Comparison of ENCODE assay signal across 25 mouse cellular contexts in the genomic region with DNA sequence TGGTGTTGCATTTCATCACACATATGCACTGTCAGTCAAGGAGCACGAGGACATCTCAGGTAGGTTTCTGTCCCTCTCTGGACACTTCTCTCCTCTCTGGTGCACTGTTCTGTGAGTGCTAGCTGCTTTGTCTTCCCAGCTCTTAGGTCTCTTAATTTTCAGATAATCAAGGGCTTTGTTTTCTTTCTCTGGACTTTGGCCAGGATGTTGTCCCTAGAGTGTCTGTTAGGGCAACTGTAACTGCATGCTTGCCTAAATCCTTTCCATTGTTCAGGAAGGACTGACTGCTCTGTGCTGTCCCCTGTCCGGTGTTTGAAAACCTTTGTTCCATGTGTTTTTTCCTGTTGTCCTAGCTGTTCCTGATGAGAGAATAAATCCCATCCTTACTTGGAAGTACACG. TPM values are rescaled to one million over a fixed set of nuclear protein-coding genes. Genes with fewer than 3 reads are reported as not detected.
A peak's percentile ranks its signal among the peaks of the same experiment; 100 is the strongest.
DNase-seq lines count a peak whose midpoint lies in the region; ATAC-seq lines count a peak whose summit lies in the region.
"Had no signal": no experiment of that assay in that cellular context is flagged by ENCODE, and none has a peak within 500 bp of the region (broad histone marks: within the 10 kb centered on the region; RNA-seq: fewer than 3 reads in every experiment).

No protein-coding gene starts in this region.

- DNase-seq in embryonic facial prominence, embryonic 14.5 days (ENCODE audit: low spot score), result peak; percentile 7
- DNase-seq in embryonic facial prominence, embryonic 10.5 days (ENCODE audit: low spot score), result no peak
- DNase-seq in heart, postnatal 4 days, result peak; percentile 8
- no peak for DNase-seq in heart, adult 11 months
- peak; percentile 78 for DNase-seq in retina, postnatal 1 day
- no peak for DNase-seq in retina, embryonic 14.5 days (ENCODE audit: low spot score)
- no peak for DNase-seq in cerebellum, adult 18-20 months
- DNase-seq: adrenal gland, adult 2 months; adrenal gland, postnatal 14 days; cerebellum, adult 11 months; cerebellum, adult 8-10 months; cerebellum, postnatal 10 days; cerebellum, postnatal 36 days; embryo, embryonic 11 days; forebrain, postnatal 0 days; gastrocnemius, adult 2 months; gastrocnemius, postnatal 25 days; heart, adult 2 months had no signal

- H3K36me3 ChIP-seq in embryonic facial prominence, embryonic 14.5 days (ENCODE audit: control insufficient read depth, insufficient read depth, low read length), result no peaks in the 10 kb centered on the region
- no peaks in the 10 kb centered on the region for H3K36me3 ChIP-seq in embryonic facial prominence, embryonic 10.5 days (replicated peaks)
- H3K36me3 ChIP-seq: embryonic facial prominence, embryonic 15.5 days; heart, embryonic 10.5 days; hindbrain, embryonic 10.5 days; hindbrain, embryonic 13.5 days; intestine, embryonic 15.5 days had no signal

- no peaks in the 10 kb centered on the region for H3K27me3 ChIP-seq in embryonic facial prominence, embryonic 14.5 days (replicated peaks; ENCODE audit: control insufficient read depth, insufficient read depth, low read length)
- H3K27me3 ChIP-seq in embryonic facial prominence, embryonic 10.5 days (replicated peaks; ENCODE audit: low read depth, poor library complexity, severe bottlenecking), result no peaks in the 10 kb centered on the region
- H3K27me3 ChIP-seq: embryonic facial prominence, embryonic 15.5 days; hindbrain, embryonic 13.5 days; intestine, embryonic 15.5 days had no signal

- H3K27ac ChIP-seq in embryonic facial prominence, embryonic 14.5 days (replicated peaks; ENCODE audit: low read depth, low read length), result no peak overlapping the region
- H3K27ac ChIP-seq in embryonic facial prominence, embryonic 10.5 days (replicated peaks), result no peak overlapping the region
- H3K27ac ChIP-seq: embryonic facial prominence, embryonic 15.5 days; gastrocnemius, adult 2 months; heart, adult 2 months; heart, embryonic 10.5 days; hindbrain, embryonic 10.5 days; hindbrain, embryonic 13.5 days; intestine, embryonic 15.5 days had no signal

- H3K9ac ChIP-seq in embryonic facial prominence, embryonic 14.5 days (ENCODE audit: low read depth, low read length), result no peak overlapping the region
- H3K9ac ChIP-seq: embryonic facial prominence, embryonic 15.5 days; forebrain, postnatal 0 days; hindbrain, embryonic 13.5 days; intestine, embryonic 15.5 days had no signal

- WGBS in embryonic facial prominence, embryonic 14.5 days, result 41% methylated on average over 3 of the region's 3 CpGs
- 57% methylated on average over 3 of the region's 3 CpGs for WGBS in embryonic facial prominence, embryonic 10.5 days

- no peaks in the 10 kb centered on the region for H3K4me1 ChIP-seq in embryonic facial prominence, embryonic 14.5 days (ENCODE audit: control insufficient read depth, insufficient read depth, low read length)
- no peaks in the 10 kb centered on the region for H3K4me1 ChIP-seq in embryonic facial prominence, embryonic 10.5 days
- H3K4me1 ChIP-seq: embryonic facial prominence, embryonic 15.5 days; heart, embryonic 10.5 days; hindbrain, embryonic 10.5 days; hindbrain, embryonic 13.5 days; intestine, embryonic 15.5 days had no signal

- no peak overlapping the region for H3K4me2 ChIP-seq in embryonic facial prominence, embryonic 14.5 days (ENCODE audit: low read depth, low read length)
- H3K4me2 ChIP-seq: embryonic facial prominence, embryonic 15.5 days; hindbrain, embryonic 13.5 days; intestine, embryonic 15.5 days had no signal

- 0 out of 2 replicates have a peak, but pooled peaks cover 6% of the 10 kb centered on the region for H3K9me3 ChIP-seq in embryonic facial prominence, embryonic 14.5 days (ENCODE audit: control insufficient read depth, low read length)
- no peaks in the 10 kb centered on the region for H3K9me3 ChIP-seq in embryonic facial prominence, embryonic 10.5 days
- H3K9me3 ChIP-seq: embryonic facial prominence, embryonic 15.5 days; heart, embryonic 10.5 days; hindbrain, embryonic 10.5 days; intestine, embryonic 15.5 days had no signal

- no peak overlapping the region for H3K4me3 ChIP-seq in embryonic facial prominence, embryonic 14.5 days (ENCODE audit: low read depth, low read length)
- H3K4me3 ChIP-seq in embryonic facial prominence, embryonic 10.5 days, result no peak overlapping the region
- H3K4me3 ChIP-seq: embryonic facial prominence, embryonic 15.5 days; gastrocnemius, adult 2 months; heart, adult 2 months; heart, embryonic 10.5 days; hindbrain, embryonic 10.5 days; hindbrain, embryonic 13.5 days; intestine, embryonic 15.5 days had no signal

- no peak for ATAC-seq in embryonic facial prominence, embryonic 14.5 days (ENCODE audit: low read depth)
- ATAC-seq: forebrain, embryonic 14.5 days; forebrain, postnatal 0 days; hindbrain, embryonic 16.5 days; intestine, embryonic 15.5 days had no signal

RNA-seq across cellular contexts. Expression of gene Enkur, which starts 6.1 kb away (rescaled TPM):
- 1.9 and 3.3 TPM in 2 replicates for polyA plus RNA-seq in embryonic facial prominence, embryonic 14.5 days (2014; fragmentation: Nextera tagmentation; extraction: Ambion mirVana)
- 0.16 and 0.62 TPM in 2 replicates for polyA plus RNA-seq in embryonic facial prominence, embryonic 10.5 days (2016; fragmentation: Nextera tagmentation; extraction: Ambion mirVana)
- 1 to 10 TPM; 4.8 to 6.5 TPM for total RNA-seq in heart, postnatal 4 days (2021)
- polyA plus RNA-seq: adrenal gland, adult 2 months had no signal

RNA-seq across cellular contexts. Expression of gene Thnsl1, which starts 6.5 kb away (rescaled TPM):
- polyA plus RNA-seq in embryonic facial prominence, embryonic 14.5 days (2014; fragmentation: Nextera tagmentation; extraction: Ambion mirVana), result 7.4 and 8.0 TPM in 2 replicates
- polyA plus RNA-seq in embryonic facial prominence, embryonic 10.5 days (2016; fragmentation: Nextera tagmentation; extraction: Ambion mirVana), result 10.0 and 10.3 TPM in 2 replicates
- total RNA-seq in heart, postnatal 4 days (2021), result 1 to 10 TPM; 3.6 to 5.2 TPM

Comparison
In these comparisons a context has a peak if more than half of its experiments do, and no peak if none do; other contexts are left out.
1. DNase-seq: peak in embryonic facial prominence, embryonic 14.5 days (single experiment), heart, postnatal 4 days (single experiment) and retina, postnatal 1 day (single experiment); none in embryonic facial prominence, embryonic 10.5 days (single experiment), heart, adult 11 months (single experiment), retina, embryonic 14.5 days (single experiment) and cerebellum, adult 18-20 months (0 of 2).